Mouse (Mus musculus): Measurements from ENCODE around the gene Tbx4. TPM values are rescaled to one million over a fixed set of nuclear protein-coding genes. Genes with fewer than 3 reads are reported as not detected.

The Tbx4 gene
- total and polyA plus RNA-seq, 2 experiments from 2014 or later = 0.20 to 0.47 TPM

DNA sequence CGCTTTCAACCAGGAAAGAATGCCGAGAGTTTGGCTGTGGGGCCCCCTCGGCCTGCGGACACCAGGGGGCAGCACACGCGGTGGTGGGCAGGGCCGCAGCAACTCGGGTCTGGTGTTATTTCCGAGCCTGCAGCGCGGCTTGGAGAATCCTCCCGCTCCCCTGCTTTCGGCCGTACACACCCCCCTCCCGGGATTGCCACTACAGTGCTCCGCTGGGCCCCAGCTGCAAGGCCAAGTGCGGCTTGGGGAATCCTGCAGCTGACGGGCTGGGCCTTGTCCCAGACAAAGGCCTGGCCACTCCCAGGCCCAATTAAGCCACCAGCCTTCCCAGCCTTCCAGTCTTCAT lies 42.9 kb upstream of the Tbx4 start:
- Histone ChIP-seq H3K36me3 (ENCODE audit: insufficient read depth, low read length) (no peaks in the 10 kb centered on the region), H3K9me3 (ENCODE audit: low read length) (no peaks in the 10 kb centered on the region), H3K9ac (replicated peaks; ENCODE audit: low read length) (no peak overlapping the region; the same call in 1 of the 2 replicates), H3K27me3 (ENCODE audit: insufficient read depth, low read length) (peaks cover 60% of the 10 kb centered on the region), H3K4me2 (ENCODE audit: low read depth, low read length) (peak overlapping the region; percentile 76), H3K4me3 (ENCODE audit: low read length) (peak overlapping the region; percentile 39), H3K4me1 (ENCODE audit: insufficient read depth, low read length) (0 out of 2 replicates have a peak, but pooled peaks cover 4% of the 10 kb centered on the region), H3K27ac (no peak overlapping the region)
- under 1% methylated on average over 18 of the region's 18 CpGs for WGBS
- TF ChIP-seq CTCF (IDR thresholded peaks at IDR 0.05; ENCODE audit: low read depth) = peak; percentile 83
- ATAC-seq = peak; percentile 58
- DNase-seq (ENCODE audit: low spot score) = peak; percentile 72

DNA sequence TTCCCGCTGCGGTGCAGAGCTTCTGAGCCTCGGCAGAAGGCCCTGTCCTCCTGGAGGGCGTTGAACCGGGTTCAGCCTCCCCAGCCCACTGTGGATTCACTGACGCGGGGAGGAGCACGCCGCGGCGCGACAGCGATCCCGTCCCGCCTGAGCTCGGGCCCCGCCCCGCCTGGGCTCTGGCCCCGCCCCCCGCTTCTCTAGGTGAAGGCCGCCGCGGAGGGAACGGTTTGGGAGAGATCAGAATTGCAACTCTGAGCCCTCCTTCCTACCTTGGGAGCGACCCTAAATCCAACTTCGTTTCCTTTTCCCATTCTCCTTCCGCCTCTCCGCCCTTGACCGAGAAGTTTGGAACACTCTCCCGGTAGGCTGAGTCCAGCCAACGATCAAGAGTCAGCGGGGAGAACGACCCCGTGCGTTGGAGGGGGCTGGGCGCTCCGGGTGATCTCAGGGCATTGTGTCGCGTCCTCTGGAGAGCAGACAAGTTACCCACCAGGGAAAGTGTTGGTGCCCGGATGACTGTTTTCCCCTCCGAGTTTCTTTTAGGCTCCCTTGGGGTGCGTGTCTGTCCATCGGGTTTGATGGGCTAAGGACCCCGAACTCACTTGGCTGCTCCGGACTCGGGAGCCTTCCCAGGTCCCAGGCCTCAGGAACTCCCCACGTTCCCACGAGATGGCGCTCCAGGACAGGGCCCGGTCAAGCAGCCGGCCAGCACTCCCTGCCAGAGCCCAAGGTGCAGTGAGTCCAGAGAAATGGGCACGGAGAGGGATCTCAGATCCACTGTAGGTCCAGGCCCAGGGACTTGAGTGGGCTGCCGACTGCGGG lies 41.9 kb upstream of the Tbx4 start:
- Histone ChIP-seq H3K9me3 (ENCODE audit: low read length) (no peaks in the 10 kb centered on the region), H3K27ac (no peak overlapping the region), H3K27me3 (ENCODE audit: insufficient read depth, low read length) (peaks cover 49% of the 10 kb centered on the region), H3K4me1 (ENCODE audit: insufficient read depth, low read length) (0 out of 2 replicates have a peak, but pooled peaks cover 4% of the 10 kb centered on the region), H3K4me2 (ENCODE audit: low read depth, low read length) (peak overlapping the region; percentile 76), H3K36me3 (ENCODE audit: insufficient read depth, low read length) (no peaks in the 10 kb centered on the region), H3K4me3 (ENCODE audit: low read length) (peak overlapping the region; percentile 39), H3K9ac (replicated peaks; ENCODE audit: low read length) (no peak overlapping the region; the same call in 1 of the 2 replicates)
- WGBS = under 1% methylated on average over 53 of the region's 54 CpGs
- DNase-seq (ENCODE audit: low spot score) = peak; percentile 88
- ATAC-seq = peak; percentile 57; the same call in 1 of the 2 replicates
- TF ChIP-seq CTCF (IDR thresholded peaks at IDR 0.05; ENCODE audit: low read depth) = peak; percentile 93

DNA sequence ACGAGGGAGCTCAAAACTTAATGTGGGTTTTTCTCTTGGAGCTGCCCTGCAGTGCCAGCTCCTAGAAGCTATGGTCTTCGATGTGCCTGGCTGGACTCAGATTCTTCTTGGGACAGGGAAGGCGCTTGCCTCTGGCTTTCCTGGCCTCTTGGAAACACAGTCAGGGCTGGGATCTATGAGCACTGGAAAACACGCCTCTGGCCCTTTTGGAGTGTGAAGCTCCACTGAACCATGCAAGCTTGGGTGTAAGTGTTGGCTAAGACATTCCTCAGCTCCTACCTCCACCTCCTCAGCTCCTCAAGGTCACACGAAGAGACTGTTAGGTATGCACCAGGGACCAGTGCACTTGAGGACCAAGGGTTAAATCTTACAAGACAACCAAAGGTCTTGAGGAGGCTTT lies 41.3 kb upstream of the Tbx4 start:
- Histone ChIP-seq H3K9me3 (ENCODE audit: low read length) (no peaks in the 10 kb centered on the region), H3K4me1 (ENCODE audit: insufficient read depth, low read length) (0 out of 2 replicates have a peak, but pooled peaks cover 4% of the 10 kb centered on the region), H3K27ac (no peak overlapping the region), H3K9ac (replicated peaks; ENCODE audit: low read length) (no peak overlapping the region), H3K27me3 (ENCODE audit: insufficient read depth, low read length) (peaks cover 43% of the 10 kb centered on the region), H3K4me2 (ENCODE audit: low read depth, low read length) (no peak overlapping the region), H3K4me3 (ENCODE audit: low read length) (no peak overlapping the region), H3K36me3 (ENCODE audit: insufficient read depth, low read length) (no peaks in the 10 kb centered on the region)
- ATAC-seq = no peak
- DNase-seq (ENCODE audit: low spot score) = no peak
- 32% methylated on average over 5 of the region's 5 CpGs for whole genome bisulfite sequencing
- TF ChIP-seq CTCF (IDR thresholded peaks at IDR 0.05; ENCODE audit: low read depth) = no peak

DNA sequence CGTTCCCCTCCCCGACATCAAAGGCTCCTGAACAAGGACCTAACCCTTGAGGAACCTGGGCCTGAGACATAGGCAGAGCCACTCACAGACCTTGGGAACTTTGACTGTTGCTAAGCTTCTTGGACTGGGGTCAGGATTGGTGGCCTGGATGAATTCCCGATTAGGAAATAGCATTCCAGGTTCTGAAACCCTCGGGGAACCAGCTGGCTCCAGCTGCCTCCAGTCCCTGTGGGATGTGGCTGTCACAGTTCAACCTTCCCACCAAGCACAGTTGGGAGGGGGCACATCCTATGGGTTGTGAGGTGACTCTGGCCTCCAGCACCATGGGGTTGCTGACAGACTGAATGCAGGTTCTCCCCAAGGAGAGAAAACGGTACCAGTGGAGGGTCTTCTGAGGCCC lies 40.3 kb upstream of the Tbx4 start:
- Histone ChIP-seq H3K27ac (no peak overlapping the region), H3K4me1 (ENCODE audit: insufficient read depth, low read length) (0 out of 2 replicates have a peak, but pooled peaks cover 4% of the 10 kb centered on the region), H3K27me3 (ENCODE audit: insufficient read depth, low read length) (peaks cover 34% of the 10 kb centered on the region), H3K4me2 (ENCODE audit: low read depth, low read length) (no peak overlapping the region), H3K9ac (replicated peaks; ENCODE audit: low read length) (no peak overlapping the region), H3K9me3 (ENCODE audit: low read length) (no peaks in the 10 kb centered on the region), H3K36me3 (ENCODE audit: insufficient read depth, low read length) (no peaks in the 10 kb centered on the region), H3K4me3 (ENCODE audit: low read length) (no peak overlapping the region)
- no peak for ATAC-seq
- TF ChIP-seq CTCF (IDR thresholded peaks at IDR 0.05; ENCODE audit: low read depth) = no peak
- no peak for DNase-seq (ENCODE audit: low spot score)
- 45% methylated on average over 5 of the region's 5 CpGs for WGBS

DNA sequence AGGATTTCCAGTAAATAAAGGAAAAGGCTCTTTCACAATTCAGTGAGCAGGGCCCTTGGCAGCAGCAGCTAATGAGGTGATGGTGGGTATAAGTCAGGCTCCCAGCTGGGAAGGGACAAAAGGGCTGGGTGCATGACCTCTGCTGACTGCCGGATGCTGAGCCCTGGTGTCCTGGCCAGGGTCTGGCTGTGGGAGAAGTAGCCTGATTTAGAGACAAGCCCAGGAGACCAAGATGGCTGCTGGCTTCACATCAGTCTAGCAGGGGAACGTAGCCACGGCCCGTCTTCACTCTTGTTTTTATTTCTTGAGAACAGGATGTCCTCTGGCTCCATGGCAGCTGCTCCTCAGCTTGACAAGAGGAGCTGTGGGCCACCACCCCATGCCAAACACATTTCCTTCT lies 39.7 kb upstream of the Tbx4 start:
- ATAC-seq = no peak
- WGBS = 53% methylated on average over 4 of the region's 4 CpGs
- peaks cover 29% of the 10 kb centered on the region for H3K27me3 ChIP-seq (ENCODE audit: insufficient read depth, low read length)

DNA sequence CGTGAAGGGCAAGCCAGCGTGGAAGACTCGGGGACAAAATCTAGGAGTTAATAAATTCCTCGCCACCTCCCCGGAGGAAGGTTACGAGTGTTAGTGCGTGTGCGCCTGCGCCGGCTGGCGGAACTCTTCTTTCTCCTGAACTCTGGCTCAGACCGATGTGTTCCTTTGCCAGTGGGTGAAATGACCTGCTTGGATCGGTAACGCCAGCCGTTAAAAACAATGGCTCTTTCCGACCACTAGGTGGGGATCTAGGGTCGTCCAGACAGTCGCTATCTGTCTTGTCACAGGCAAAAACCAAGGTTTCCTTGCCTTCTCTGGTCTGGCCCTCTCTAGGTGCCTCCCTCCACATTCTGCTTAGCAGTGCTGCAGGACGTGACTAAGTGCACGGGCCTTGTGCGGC lies 37.2 kb upstream of the Tbx4 start:
- DNase-seq (ENCODE audit: low spot score) (peak; percentile 92), ATAC-seq (peak; percentile 75)
- Histone ChIP-seq H3K36me3 (ENCODE audit: insufficient read depth, low read length) (no peaks in the 10 kb centered on the region), H3K9ac (replicated peaks; ENCODE audit: low read length) (no peak overlapping the region), H3K4me2 (ENCODE audit: low read depth, low read length) (peak overlapping the region; percentile 58), H3K9me3 (ENCODE audit: low read length) (no peaks in the 10 kb centered on the region), H3K27me3 (ENCODE audit: insufficient read depth, low read length) (peaks cover 14% of the 10 kb centered on the region), H3K27ac (no peak overlapping the region), H3K4me1 (ENCODE audit: insufficient read depth, low read length) (0 out of 2 replicates have a peak, but pooled peaks cover 3% of the 10 kb centered on the region), H3K4me3 (ENCODE audit: low read length) (peak overlapping the region; percentile 30)
- WGBS = 2% methylated on average over 21 of the region's 21 CpGs
- TF ChIP-seq CTCF (IDR thresholded peaks at IDR 0.05; ENCODE audit: low read depth) = peak; percentile 96

More for the DNA sequence above, 39.7 kb upstream of the Tbx4 start:
- H3K36me3 ChIP-seq (ENCODE audit: insufficient read depth, low read length) = no peaks in the 10 kb centered on the region
- H3K9ac ChIP-seq (replicated peaks; ENCODE audit: low read length) = no peak overlapping the region
- no peak for DNase-seq (ENCODE audit: low spot score)
- no peak overlapping the region for H3K27ac ChIP-seq
- 0 out of 2 replicates have a peak, but pooled peaks cover 4% of the 10 kb centered on the region for H3K4me1 ChIP-seq (ENCODE audit: insufficient read depth, low read length)
- no peak for TF ChIP-seq CTCF (IDR thresholded peaks at IDR 0.05; ENCODE audit: low read depth)
- H3K9me3 ChIP-seq (ENCODE audit: low read length) = no peaks in the 10 kb centered on the region
- H3K4me2 ChIP-seq (ENCODE audit: low read depth, low read length) = no peak overlapping the region
- H3K4me3 ChIP-seq (ENCODE audit: low read length) = no peak overlapping the region

DNA sequence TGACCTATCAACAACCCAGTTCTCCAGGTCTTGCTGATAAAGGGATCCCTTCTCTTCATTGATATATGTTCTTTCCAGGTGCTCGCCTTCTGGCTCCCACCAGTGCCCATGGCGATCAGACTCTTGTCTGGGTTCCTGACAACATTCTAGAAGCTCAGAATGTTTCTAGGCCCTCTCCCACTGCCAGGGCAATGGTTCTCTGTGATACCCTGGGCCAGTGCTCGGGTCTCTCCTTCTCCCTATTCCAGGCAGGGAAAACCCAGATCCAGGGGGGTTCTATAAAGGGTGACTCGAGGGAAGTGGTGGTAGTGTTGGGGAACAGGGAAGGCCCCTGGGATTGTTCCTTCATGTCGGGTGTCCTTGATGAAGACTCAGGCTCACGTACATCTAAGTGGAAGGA lies 36.0 kb upstream of the Tbx4 start, which contains the start of gene Gm11444:
Gene Gm11444 (minus strand): TSS at position 101 of the 400 bp plus-strand sequence.
- H3K4me2 ChIP-seq (ENCODE audit: low read depth, low read length) = peak within 1 kb of the TSS; percentile 58
- ATAC-seq (no peak), DNase-seq (ENCODE audit: low spot score) (no peak)

More for the DNA sequence above, 36.0 kb upstream of the Tbx4 start, which contains the start of gene Gm11444:
- Histone ChIP-seq H3K9ac (replicated peaks; ENCODE audit: low read length) (no peak within 1 kb of the TSS), H3K9me3 (ENCODE audit: low read length) (no peaks in the 10 kb centered on the region), H3K27ac (no peak within 1 kb of the TSS), H3K27me3 (ENCODE audit: insufficient read depth, low read length) (peaks cover 7% of the 10 kb centered on the region), H3K36me3 (ENCODE audit: insufficient read depth, low read length) (no peaks in the 10 kb centered on the region), H3K4me1 (ENCODE audit: insufficient read depth, low read length) (no peaks in the 10 kb centered on the region), H3K4me3 (ENCODE audit: low read length) (no peak within 1 kb of the TSS)
- 78% methylated on average over 6 of the region's 6 CpGs for WGBS
- TF ChIP-seq CTCF (IDR thresholded peaks at IDR 0.05; ENCODE audit: low read depth) = no peak
